Mouse (Mus musculus): ENCODE data around the gene Zfp280c. TPM values are rescaled to one million over a fixed set of nuclear protein-coding genes. Genes with fewer than 3 reads are reported as not detected.

The Zfp280c gene
- total and polyA plus RNA-seq, 3 experiments: 2.5 to 4.8 (median 4.5) TPM

GRCm38 (mm10) chrX:48525866-48526265, 68.4 kb downstream of the Zfp280c start:
- 44% methylated on average over 8 of the region's 8 CpGs for WGBS
- DNase-seq: no peak
- TF ChIP-seq EP300 (IDR thresholded peaks at IDR 0.05; ENCODE audit: insufficient read depth, low read depth, low read length) (no peak), POLR2A (IDR thresholded peaks at IDR 0.05; ENCODE audit: insufficient read depth, low read depth, low read length) (no peak), CTCF (IDR thresholded peaks at IDR 0.05) (no peak)

GRCm38 (mm10) chrX:48525332-48525731, 69.0 kb downstream of the Zfp280c start:
- WGBS: 77% methylated on average over 1 of the region's 1 CpGs
- H3K79me2 ChIP-seq (replicated peaks; ENCODE audit: control insufficient read depth, insufficient read depth, low read length): no peaks in the 10 kb centered on the region
- H3K27ac ChIP-seq: no peak overlapping the region
- no peak overlapping the region for H3K4me3 ChIP-seq
- no peak overlapping the region for H3K9ac ChIP-seq (ENCODE audit: low read depth, low read length)
- no peaks in the 10 kb centered on the region for H3K36me3 ChIP-seq (ENCODE audit: control insufficient read depth, insufficient read depth, low read length)
- no peaks in the 10 kb centered on the region for H3K27me3 ChIP-seq (ENCODE audit: control insufficient read depth, insufficient read depth, low read length)
- no peak for DNase-seq
- intact Hi-C loops (cut with DNase I): no loop called here
- no peaks in the 10 kb centered on the region for H3K4me1 ChIP-seq (ENCODE audit: control insufficient read depth, insufficient read depth, low read length)
- TF ChIP-seq EP300 (IDR thresholded peaks at IDR 0.05; ENCODE audit: insufficient read depth, low read depth, low read length) (no peak), CTCF (IDR thresholded peaks at IDR 0.05) (no peak), POLR2A (IDR thresholded peaks at IDR 0.05; ENCODE audit: insufficient read depth, low read depth, low read length) (no peak)

More at GRCm38 (mm10) chrX:48525866-48526265, 68.4 kb downstream of the Zfp280c start:
- Histone ChIP-seq H3K9ac (ENCODE audit: low read depth, low read length) (no peak overlapping the region), H3K27me3 (ENCODE audit: control insufficient read depth, insufficient read depth, low read length) (no peaks in the 10 kb centered on the region), H3K36me3 (ENCODE audit: control insufficient read depth, insufficient read depth, low read length) (no peaks in the 10 kb centered on the region), H3K4me3 (no peak overlapping the region), H3K79me2 (replicated peaks; ENCODE audit: control insufficient read depth, insufficient read depth, low read length) (no peaks in the 10 kb centered on the region), H3K27ac (no peak overlapping the region), H3K4me1 (ENCODE audit: control insufficient read depth, insufficient read depth, low read length) (no peaks in the 10 kb centered on the region)
- intact Hi-C loops (cut with DNase I): no loop called here

- DNase-seq: no peak
- Histone ChIP-seq H3K27ac (no peak overlapping the region), H3K36me3 (ENCODE audit: control insufficient read depth, insufficient read depth, low read length) (no peaks in the 10 kb centered on the region), H3K4me3 (no peak overlapping the region), H3K27me3 (ENCODE audit: control insufficient read depth, insufficient read depth, low read length) (no peaks in the 10 kb centered on the region), H3K79me2 (replicated peaks; ENCODE audit: control insufficient read depth, insufficient read depth, low read length) (no peaks in the 10 kb centered on the region), H3K9ac (ENCODE audit: low read depth, low read length) (no peak overlapping the region), H3K4me1 (ENCODE audit: control insufficient read depth, insufficient read depth, low read length) (no peaks in the 10 kb centered on the region)
- intact Hi-C loops (cut with DNase I): no loop called here
- TF ChIP-seq EP300 (IDR thresholded peaks at IDR 0.05; ENCODE audit: insufficient read depth, low read depth, low read length) (no peak), CTCF (IDR thresholded peaks at IDR 0.05) (no peak), POLR2A (IDR thresholded peaks at IDR 0.05; ENCODE audit: insufficient read depth, low read depth, low read length) (no peak)
- 75% methylated on average over 3 of the region's 3 CpGs for WGBS
Measured at GRCm38 (mm10) chrX:48523512-48523911, 70.8 kb downstream of the Zfp280c start.

- intact Hi-C loops (cut with DNase I): no loop called here
- no peaks in the 10 kb centered on the region for H3K79me2 ChIP-seq (replicated peaks; ENCODE audit: control insufficient read depth, insufficient read depth, low read length)
- no peaks in the 10 kb centered on the region for H3K27me3 ChIP-seq (ENCODE audit: control insufficient read depth, insufficient read depth, low read length)
- H3K9ac ChIP-seq (ENCODE audit: low read depth, low read length): no peak overlapping the region
- WGBS: 70% methylated on average over 3 of the region's 3 CpGs
- no peaks in the 10 kb centered on the region for H3K36me3 ChIP-seq (ENCODE audit: control insufficient read depth, insufficient read depth, low read length)
- H3K27ac ChIP-seq: no peak overlapping the region
- TF ChIP-seq CTCF (IDR thresholded peaks at IDR 0.05): no peak
- no peak for TF ChIP-seq EP300 (IDR thresholded peaks at IDR 0.05; ENCODE audit: insufficient read depth, low read depth, low read length)
- TF ChIP-seq POLR2A (IDR thresholded peaks at IDR 0.05; ENCODE audit: insufficient read depth, low read depth, low read length): no peak
- no peak overlapping the region for H3K4me3 ChIP-seq
- no peak for DNase-seq
- H3K4me1 ChIP-seq (ENCODE audit: control insufficient read depth, insufficient read depth, low read length): no peaks in the 10 kb centered on the region
Measured at GRCm38 (mm10) chrX:48521651-48522050, 72.7 kb downstream of the Zfp280c start.

GRCm38 (mm10) chrX:48519549-48520085, 74.7 kb downstream of the Zfp280c start:
- no peak for DNase-seq
- Histone ChIP-seq H3K9ac (ENCODE audit: low read depth, low read length) (peak overlapping the region; percentile 34; the same call in 1 of the 2 replicates), H3K36me3 (ENCODE audit: control insufficient read depth, insufficient read depth, low read length) (no peaks in the 10 kb centered on the region), H3K27me3 (ENCODE audit: control insufficient read depth, insufficient read depth, low read length) (no peaks in the 10 kb centered on the region), H3K4me1 (ENCODE audit: control insufficient read depth, insufficient read depth, low read length) (no peaks in the 10 kb centered on the region), H3K4me3 (peak overlapping the region; percentile 29), H3K79me2 (replicated peaks; ENCODE audit: control insufficient read depth, insufficient read depth, low read length) (no peaks in the 10 kb centered on the region), H3K27ac (no peak overlapping the region)
- WGBS: 27% methylated on average over 20 of the region's 20 CpGs
- intact Hi-C loops (cut with DNase I): no loop called here
- TF ChIP-seq EP300 (IDR thresholded peaks at IDR 0.05; ENCODE audit: insufficient read depth, low read depth, low read length): no peak
- TF ChIP-seq CTCF (IDR thresholded peaks at IDR 0.05): no peak
- TF ChIP-seq POLR2A (IDR thresholded peaks at IDR 0.05; ENCODE audit: insufficient read depth, low read depth, low read length): no peak

- H3K27me3 ChIP-seq (ENCODE audit: control insufficient read depth, insufficient read depth, low read length): no peaks in the 10 kb centered on the region
- H3K27ac ChIP-seq: no peak within 1 kb of the TSS
- TF ChIP-seq POLR2A (IDR thresholded peaks at IDR 0.05; ENCODE audit: insufficient read depth, low read depth, low read length) (no peak), CTCF (IDR thresholded peaks at IDR 0.05) (no peak), EP300 (IDR thresholded peaks at IDR 0.05; ENCODE audit: insufficient read depth, low read depth, low read length) (no peak)
- peak within 1 kb of the TSS; percentile 29 for H3K4me3 ChIP-seq
- intact Hi-C loops (cut with DNase I): no loop called here
- DNase-seq: peak; percentile 4 to 25
- 17% methylated on average over 33 of the region's 33 CpGs for WGBS
- no peaks in the 10 kb centered on the region for H3K79me2 ChIP-seq (replicated peaks; ENCODE audit: control insufficient read depth, insufficient read depth, low read length)
- H3K36me3 ChIP-seq (ENCODE audit: control insufficient read depth, insufficient read depth, low read length): no peaks in the 10 kb centered on the region
- no peaks in the 10 kb centered on the region for H3K4me1 ChIP-seq (ENCODE audit: control insufficient read depth, insufficient read depth, low read length)
- H3K9ac ChIP-seq (ENCODE audit: low read depth, low read length): peak within 1 kb of the TSS; percentile 34
Measured at GRCm38 (mm10) chrX:48518808-48519548, 75.3 kb downstream of the Zfp280c start, which contains the start of gene Rab33a. Rab33a (plus strand) TSS chrX:48519285.

Measured in heart, adult 2 months (tissue).